Mouse (Mus musculus): ENCODE measurements around the gene Tmem156.

Tmem156 gene

DNA sequence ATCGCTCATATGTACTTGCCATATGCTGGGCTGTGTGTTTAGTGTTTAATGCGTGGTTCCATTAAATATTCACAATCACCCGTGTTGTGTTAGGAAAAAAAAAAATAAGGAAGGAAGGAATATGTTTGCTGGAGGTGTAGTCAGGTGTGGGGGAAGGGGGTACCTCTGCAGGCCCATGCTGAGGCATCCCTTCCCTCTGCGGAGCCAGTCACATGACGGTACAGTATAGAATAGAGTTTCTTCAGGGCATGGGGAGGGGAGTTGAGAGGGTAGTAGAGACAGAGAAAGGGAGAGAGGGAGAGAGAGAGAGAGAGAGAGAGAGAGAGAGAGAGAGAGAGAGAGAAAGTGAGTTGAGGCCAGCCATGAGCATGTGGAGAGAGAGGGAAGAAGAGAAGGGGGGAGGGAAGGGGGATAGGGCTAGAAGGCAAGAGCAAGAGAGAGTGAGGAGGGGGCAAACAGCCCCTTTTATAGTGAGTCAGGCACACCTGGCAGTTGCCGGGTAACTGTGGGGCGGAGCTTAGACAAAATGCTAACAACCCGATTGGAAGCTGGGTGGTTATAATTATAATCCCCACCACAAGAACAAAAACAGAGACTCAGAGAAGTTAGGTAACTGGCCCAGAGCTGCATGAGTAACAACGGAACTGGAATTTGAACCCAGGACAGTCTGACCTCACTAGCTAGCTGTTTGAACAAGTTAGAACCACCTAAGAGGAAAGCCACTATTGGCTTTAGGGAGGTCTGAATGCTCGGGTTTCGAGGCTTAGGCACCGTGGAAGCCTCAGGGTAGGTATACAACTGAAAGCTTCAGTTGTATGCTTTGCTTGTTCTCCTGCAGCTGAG lies 45.3 kb downstream of the Tmem156 start:
- DNase-seq (ENCODE audit: low spot score) = no peak

GRCm38 (mm10) chr5:65045642-65046370 lies 46.1 kb downstream of the Tmem156 start:
- DNase-seq (ENCODE audit: low spot score) = peak; percentile 43

- no peak for DNase-seq (ENCODE audit: low spot score)
Measured at GRCm38 (mm10) chr5:65043407-65043895, 48.5 kb downstream of the Tmem156 start.

GRCm38 (mm10) chr5:65040463-65040862 lies 51.5 kb downstream of the Tmem156 start:
- DNase-seq (ENCODE audit: low spot score) = no peak

- peak; percentile 51 for DNase-seq (ENCODE audit: low spot score)
Measured at GRCm38 (mm10) chr5:65038811-65039571, 52.9 kb downstream of the Tmem156 start.

DNA sequence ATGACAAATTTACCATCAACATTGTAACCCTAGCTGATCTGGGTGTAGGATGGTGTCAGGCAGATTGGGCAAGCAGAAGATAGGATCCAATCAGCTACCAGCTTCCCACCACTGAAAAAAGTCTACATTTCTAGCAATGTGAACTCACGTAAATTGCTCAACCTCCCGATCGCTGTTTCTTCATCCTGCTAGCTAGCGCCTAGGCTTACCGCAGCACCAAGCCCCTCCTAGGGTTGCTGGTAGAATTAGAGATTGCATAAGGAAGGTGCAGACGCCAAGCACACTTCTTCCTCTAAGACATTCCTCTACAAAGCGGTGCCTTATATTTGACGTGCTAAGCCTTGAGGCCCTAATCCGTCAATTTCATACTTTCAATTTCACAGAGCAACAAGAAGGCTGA lies 53.6 kb downstream of the Tmem156 start:
- no peak for DNase-seq (ENCODE audit: low spot score)

- DNase-seq (ENCODE audit: low spot score) = no peak
Measured at GRCm38 (mm10) chr5:65036597-65036996, 55.3 kb downstream of the Tmem156 start.

DNA sequence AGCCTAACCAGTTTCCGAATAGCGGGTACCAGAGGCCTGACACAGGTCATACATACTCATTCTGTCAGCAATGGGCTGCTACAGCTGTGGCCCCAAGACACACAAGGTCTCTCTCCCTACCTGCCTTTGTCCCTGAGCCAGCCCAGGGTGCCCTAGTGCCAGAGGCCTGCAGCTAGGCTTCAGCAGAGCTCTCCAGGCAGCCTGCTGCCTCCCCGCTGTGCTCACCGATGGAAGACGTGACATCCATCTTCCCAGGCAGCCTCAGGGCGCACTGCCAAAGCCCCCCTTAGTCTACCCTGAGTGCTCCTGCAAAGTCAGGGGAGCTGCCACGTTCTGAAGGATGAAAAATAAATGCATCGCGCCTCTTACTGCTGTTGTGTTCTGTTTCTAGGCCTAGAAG lies 63.9 kb downstream of the Tmem156 start:
- DNase-seq (ENCODE audit: low spot score) = no peak

GRCm38 (mm10) chr5:65026776-65027175 lies 65.2 kb downstream of the Tmem156 start:
- DNase-seq (ENCODE audit: low spot score) = no peak

- no peak for DNase-seq (ENCODE audit: low spot score)
Measured at GRCm38 (mm10) chr5:65025916-65026315, 66.0 kb downstream of the Tmem156 start.

DNA sequence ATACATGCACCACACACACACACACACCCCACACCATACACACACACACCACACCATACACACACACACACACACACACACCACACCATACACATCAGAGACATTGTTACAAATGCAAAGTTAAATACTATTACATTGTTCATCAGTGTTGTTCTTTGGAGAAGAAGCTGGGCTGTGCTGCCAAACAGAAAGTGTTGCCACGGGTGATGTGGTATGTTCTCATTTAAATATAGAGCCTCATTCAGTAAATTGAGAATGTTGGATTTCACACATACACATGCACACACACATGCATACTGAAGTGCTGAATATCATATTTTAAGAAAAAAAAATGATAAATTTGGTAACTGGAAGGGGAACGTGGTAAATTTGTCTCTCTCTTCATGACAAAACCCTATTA lies 67.3 kb downstream of the Tmem156 start:
- DNase-seq (ENCODE audit: low spot score) = no peak

DNA sequence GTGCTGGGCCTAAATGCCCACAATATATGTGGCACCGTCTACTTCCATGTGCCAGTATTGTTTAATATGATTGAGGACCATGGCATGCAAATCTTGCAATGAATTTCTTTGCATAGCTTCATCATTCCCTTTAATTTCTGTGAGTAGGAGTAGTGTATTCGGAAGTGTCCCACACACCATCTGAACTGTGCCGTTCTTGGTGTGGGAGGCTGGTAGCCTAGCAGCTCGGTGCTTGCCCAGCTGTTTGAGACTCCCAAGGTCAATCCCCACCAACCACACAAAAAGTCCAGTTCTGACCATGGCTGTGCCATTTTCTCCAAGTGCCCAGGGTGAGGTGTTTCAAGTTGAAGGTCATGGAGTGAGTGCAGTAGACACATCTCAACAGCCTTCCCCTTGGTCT lies 69.9 kb downstream of the Tmem156 start:
- no peak for DNase-seq (ENCODE audit: low spot score)

- peak; percentile 62 for DNase-seq (ENCODE audit: low spot score)
Measured at GRCm38 (mm10) chr5:65019823-65020222, 72.1 kb downstream of the Tmem156 start.

GRCm38 (mm10) chr5:65019109-65019508 lies 72.8 kb downstream of the Tmem156 start:
- DNase-seq (ENCODE audit: low spot score) = no peak

- DNase-seq (ENCODE audit: low spot score) = no peak
Measured at GRCm38 (mm10) chr5:65015508-65015907, 76.4 kb downstream of the Tmem156 start.

DNA sequence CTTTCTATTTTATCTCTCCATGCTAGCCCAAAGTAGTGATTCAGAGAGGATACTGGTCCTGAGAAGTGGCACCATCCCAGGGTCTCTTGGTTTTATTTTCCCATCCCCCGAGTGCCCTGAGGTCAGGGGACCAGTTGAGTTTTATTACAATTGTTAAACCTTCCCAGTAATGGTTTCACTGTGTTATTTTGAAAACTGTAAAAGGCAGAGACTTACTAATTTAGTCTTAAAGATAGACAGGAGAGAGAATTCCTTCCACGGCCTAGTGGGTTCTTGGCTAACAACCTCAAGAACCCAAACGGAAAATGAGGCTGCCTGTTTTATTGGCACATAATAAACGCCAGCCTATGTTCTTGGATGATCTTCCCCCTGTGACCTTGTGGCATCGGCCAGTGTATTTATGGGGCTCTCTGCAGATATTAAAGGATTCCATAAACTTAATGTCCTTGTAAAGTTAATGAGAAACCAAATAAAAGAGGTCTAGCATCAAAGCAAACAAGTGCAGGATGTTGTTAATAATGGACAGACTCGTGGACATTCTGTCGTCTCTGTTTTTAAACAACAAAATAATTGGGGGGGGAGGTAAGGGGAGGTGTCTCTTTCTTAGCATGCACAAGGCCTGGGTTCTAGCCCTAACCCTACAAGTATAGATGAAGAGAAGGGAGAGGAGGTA lies 79.9 kb downstream of the Tmem156 start:
- DNase-seq (ENCODE audit: low spot score) = no peak

GRCm38 (mm10) chr5:65006011-65006491 lies 85.9 kb downstream of the Tmem156 start:
- DNase-seq (ENCODE audit: low spot score) = peak; percentile 42

DNA sequence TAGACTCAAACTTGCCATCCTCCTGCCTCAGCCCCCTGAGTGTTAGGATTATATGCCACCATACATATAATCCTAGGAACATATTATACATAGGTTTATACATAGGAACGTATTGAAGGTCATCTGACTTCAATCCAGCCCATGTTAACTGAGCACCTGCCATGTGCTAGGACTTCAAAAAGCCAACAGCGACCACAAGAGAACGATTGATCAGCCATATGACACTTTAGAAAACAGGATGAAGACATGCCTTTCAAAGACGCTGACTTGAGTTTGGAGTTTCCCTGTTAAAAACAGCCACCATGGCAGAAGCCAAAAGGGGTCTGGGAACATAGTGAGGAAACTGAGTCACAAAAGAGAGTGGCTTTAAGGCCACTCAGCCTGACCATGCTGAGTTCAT lies 86.7 kb downstream of the Tmem156 start:
- DNase-seq (ENCODE audit: low spot score) = no peak

Data from ovary, adult 18-20 months (tissue).